Mouse (Mus musculus) thymus, postnatal 10 days (tissue): ENCODE measurements around the gene Slc45a3.

Experiments used
- DNase-seq, 2 experiments: peaks; one replicate each; pipeline ENCODE4 v3.0.0; 2021; ENCODE audit warnings: low spot score in 2 of 2

Slc45a3 gene

GRCm38 (mm10) chr1:131962606-131963084 is at the start of gene Slc45a3:
TSS of gene Slc45a3 (plus strand) at chr1:131962967.
- no peak for DNase-seq

DNA sequence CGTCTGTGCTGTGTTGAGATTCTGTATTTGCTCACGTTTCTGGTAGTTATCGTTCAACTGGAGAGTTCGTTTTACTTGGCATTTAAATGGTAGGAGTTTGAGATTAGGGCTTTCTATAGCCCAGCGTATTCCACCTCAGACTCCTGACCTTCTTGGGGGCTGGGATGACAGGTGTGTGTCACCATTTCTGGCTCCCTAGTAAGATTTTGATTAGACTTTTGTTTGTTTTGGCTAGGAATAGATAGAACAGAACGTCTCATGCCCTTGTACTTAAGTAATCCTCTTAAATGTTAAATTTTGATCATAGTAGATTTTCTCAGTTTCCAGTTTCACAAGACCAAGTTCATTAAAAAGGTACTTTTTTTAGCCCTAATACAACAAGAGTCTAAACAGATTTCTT is 45.1 kb upstream of the Slc45a3 start:
- no peak for DNase-seq

DNA sequence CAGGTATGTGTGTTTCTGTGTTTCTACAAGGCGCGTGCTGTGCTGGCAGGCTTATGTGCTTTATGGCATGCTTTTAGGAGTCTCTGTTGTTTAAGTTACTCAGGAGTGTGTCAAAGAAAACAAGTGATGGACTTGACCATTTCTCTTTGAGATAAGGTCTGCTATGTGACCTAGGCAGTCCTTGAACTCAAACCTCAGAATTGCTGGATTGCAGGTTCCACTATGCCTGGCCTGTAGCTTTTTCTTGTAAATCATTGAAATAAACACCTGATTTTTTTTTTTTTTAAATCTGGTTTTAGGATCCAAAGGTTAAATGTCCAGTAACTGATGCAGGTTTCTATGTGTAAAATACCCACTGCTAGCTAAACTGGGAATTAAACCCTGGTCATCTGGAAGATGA is 43.7 kb upstream of the Slc45a3 start:
- no peak for DNase-seq

DNA sequence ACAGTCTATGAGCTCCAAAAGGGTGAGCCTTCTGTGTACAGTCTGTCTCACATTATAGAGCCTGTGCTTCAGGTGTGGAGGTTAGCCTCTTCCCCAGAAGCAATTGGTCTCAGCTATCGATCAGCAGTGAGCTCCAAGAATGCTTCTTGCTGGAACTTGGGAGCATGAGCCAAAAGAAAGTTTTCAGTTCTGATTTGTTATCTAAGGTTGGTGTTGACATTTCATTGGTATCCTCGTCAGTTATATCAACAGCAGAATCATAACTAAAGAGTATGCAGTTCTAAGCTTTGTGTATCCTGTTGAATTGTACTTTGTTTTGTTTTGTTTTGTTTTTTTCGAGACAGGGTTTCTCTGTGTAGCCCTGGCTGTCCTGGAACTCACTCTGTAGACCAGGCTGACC is 40.7 kb upstream of the Slc45a3 start:
- no peak for DNase-seq

DNA sequence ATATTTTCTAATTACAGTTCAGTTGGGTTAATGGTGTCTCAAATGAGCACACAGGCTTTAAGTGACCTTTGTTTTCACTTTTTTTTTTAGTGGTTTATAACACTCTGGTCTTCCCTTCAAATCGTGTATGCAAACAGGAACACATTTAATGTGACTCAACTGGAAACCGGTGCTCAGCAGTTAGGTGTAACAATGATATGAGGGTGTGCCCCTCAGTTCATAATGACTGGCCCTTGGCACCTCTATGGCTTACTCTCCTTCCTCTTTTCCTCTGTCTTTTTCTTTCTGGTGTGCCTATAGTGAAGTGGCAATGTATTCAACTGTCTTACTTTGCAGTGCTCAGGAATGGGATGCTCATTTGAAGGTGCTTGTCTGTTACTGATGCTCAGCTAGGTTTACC is 29.3 kb upstream of the Slc45a3 start:
- no peak for DNase-seq

GRCm38 (mm10) chr1:131937659-131938305 is 25.0 kb upstream of the Slc45a3 start:
- peak; percentile 16 to 69 for DNase-seq

DNA sequence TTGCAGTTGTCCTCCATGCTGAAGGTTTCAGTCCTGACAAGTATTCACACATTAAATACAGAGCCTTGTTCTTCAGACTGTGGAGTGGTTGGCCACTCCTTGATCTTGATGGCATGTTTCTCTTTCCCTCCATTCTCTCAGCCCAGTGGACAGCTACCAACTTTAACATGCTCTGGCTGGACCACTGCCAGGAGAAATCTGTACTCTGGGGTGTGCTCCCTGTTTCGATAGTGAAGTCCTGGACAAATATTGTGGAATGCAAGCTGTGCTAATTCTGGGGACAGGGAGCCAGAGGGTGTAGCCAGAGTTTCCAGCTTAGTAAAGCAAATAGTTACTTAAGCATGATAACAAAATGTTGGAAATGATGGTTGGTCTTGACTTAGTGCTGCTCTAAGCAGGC is 24.0 kb upstream of the Slc45a3 start:
- DNase-seq, result no peak

DNA sequence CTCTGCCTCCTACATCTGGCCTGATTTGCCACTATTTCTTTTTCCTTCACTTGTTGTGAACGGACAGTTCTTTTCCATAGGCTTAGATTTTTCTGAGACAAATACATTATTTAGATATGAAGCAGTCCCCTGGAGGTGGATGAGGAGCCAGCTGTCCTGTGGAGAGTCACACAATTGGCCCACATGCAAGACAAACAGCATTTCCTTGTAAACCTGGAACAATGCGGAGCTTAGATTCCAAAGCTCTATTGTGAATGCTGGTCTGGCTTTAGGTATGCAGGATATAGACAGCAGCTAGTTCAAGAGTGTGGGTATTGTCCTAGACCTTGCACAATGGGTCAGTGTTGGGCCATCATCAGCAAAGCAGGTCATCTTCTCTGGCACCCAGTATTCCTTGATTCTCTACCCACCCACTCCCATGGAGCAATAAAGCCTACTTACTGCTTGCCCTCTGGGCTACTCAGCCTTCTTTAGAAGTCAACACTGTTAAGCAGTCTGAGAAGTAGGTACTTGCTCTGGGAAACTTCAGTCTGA is 22.0 kb upstream of the Slc45a3 start:
- no peak for DNase-seq

DNA sequence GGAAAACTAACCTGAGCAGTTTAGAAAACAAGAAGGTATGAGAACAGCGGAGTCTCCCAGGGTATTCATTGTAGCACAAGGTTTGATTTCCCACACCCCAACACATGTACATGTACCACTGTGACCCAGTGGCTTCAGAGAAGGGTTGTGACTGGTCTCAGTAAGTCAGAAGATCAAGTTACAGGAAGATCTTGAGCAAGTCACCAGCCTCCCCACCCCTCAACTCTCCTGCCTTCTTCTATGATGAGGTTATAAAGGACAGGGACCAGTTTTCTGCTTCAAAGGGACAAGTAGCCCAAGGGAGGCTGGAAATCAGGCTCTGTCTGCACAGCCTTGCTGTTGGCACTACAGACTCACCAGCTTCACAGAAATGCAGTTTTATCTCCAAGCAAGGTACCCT is 21.3 kb upstream of the Slc45a3 start:
- DNase-seq, result no peak

GRCm38 (mm10) chr1:131942621-131943590 is 19.9 kb upstream of the Slc45a3 start:
- DNase-seq, result no peak

GRCm38 (mm10) chr1:131945674-131946440 is 16.9 kb upstream of the Slc45a3 start:
- no peak for DNase-seq

DNA sequence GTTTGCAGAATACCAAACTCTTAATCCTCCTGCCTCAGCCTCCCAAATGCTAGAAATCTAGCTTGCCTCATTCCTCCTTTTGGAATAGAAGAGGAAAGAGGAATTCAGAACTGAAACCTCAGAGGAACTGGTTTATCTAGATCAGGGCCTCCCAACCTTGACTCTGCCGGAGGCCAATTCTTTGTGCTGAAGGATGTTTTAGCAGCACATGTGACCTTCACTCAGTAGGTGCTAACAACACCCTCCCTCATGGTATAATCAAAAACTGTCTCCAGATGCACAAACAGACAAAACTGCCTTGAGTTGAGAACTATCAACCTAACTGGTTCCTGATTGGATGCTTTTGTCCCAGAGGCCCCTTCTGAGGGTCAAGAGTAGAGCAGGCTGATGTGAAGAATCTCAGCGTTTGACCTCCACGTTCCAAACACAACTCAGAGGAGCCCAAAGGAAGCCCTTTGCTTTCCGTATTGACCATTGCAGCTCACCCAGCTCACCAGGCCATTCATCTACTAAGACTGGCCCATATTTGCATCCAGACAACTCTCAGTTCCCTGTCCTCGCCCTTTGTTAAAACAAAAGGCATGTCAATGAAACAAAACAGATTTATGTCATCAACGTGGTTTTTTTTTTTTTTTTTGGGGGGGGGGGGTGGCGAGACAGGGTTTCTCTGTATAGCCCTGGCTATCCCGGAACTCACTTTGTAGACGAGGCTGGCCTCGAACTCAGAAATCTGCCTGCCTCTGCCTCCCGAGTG is 16.1 kb upstream of the Slc45a3 start:
- DNase-seq, result no peak

DNA sequence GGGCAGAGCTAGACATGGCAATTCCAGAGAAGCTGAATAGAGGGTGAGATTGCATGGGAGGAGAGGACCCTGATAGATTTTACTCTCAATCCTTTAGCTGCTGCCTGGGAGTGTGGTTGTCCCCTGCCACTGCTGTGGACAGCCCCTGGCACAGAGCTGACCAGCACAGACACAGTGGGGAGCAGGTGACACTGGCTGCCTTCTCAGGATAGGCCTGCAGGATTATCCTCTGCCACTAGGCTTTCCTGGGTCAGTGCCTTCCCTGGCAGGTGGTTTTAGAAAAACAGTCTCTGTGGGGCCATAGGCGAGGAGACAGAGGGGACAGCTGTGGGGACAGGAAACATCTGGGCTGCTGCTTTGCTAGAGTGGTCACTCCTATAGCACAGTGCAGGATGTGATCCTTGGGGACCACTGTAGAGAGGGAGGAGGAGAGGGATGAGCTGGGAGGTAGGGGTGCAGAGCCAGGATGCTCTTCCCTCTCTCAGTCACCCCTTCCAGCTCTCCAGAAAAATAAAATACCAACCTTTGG is 14.7 kb upstream of the Slc45a3 start:
- DNase-seq, result no peak

GRCm38 (mm10) chr1:131954242-131954865 is 8.4 kb upstream of the Slc45a3 start:
- peak; percentile 19 to 30 for DNase-seq

- DNase-seq, result no peak
Measured at GRCm38 (mm10) chr1:131955131-131955757, 7.5 kb upstream of the Slc45a3 start.

- no peak for DNase-seq
Measured at GRCm38 (mm10) chr1:131957416-131957815, 5.4 kb upstream of the Slc45a3 start.

DNA sequence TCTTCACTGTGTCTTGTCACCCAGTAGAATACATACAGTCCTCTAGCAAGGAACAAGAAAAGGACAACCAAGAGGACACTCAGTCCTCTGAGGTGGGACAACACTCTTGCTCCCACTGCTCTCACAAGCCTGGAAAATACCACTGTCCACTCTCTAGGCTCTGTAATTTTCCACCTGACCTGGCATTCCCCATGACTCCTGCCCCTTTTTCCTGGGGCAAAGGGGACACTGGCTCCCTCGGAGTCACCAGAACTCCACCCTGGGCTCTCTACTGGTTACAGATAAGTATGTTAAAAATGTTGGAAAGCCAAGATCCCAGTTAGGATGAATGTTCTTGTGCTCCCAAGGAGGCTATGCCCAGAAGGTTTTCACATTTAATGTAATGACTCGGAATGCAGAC is 1.8 kb upstream of the Slc45a3 start:
- DNase-seq, result no peak

GRCm38 (mm10) chr1:131963085-131963951 is 551 bp downstream of the Slc45a3 start:
- DNase-seq, result no peak

DNA sequence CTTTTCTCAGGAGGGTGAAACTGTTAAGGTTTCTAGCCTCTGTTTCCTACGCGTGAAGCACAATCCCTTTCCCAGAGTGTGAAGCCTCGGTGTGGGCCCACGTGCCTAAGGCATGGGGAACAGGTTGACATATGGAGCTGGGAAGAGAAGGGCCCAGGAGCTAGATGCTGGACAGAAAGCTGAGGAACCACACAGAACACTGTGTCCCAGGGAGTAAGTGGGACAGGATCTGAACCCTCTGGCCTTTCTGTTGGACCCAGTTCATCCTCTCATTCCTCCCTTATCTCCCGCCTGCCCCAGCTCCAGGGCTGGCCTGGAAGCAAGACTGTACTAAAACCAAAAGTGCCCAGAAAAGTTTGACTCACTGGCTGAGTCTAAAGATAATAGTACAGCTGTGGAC is 1.3 kb downstream of the Slc45a3 start:
- DNase-seq, result no peak
